Mouse (Mus musculus) midbrain, embryonic 13.5 days (tissue): ENCODE measurements around the gene Gm8879. TPM values are rescaled to one million over a fixed set of nuclear protein-coding genes. Genes with fewer than 3 reads are reported as not detected.
"Not testable (repeated sequence)": the region's sequence is repeated elsewhere in the genome, so short reads cannot be mapped to it uniquely, and the experiment has no call there.

Source experiments
- ATAC-seq: fragments of 200-750 bp; cut with Nextera tagmentation; 2 replicates; pipeline ENCODE4 v1.8.0; 2017; ENCODE audit warnings: mild to moderate bottlenecking, moderate TSS enrichment, moderate library complexity
- H3K27ac ChIP-seq: fragments of 300-500 bp; sonication (generic); 2 replicates; pipeline ENCODE4 v1.5.1; 2015; ENCODE audit warnings: inconsistent platforms, mild to moderate bottlenecking, moderate library complexity
- H3K27me3 ChIP-seq: fragments of 300-500 bp; sonication (generic); 2 replicates; pipeline ENCODE4 v1.6.1; 2015; ENCODE audit warnings: mild to moderate bottlenecking, inconsistent platforms
- H3K36me3 ChIP-seq: fragments of 300-500 bp; sonication (generic); 2 replicates; pipeline ENCODE4 v1.6.1; 2015; ENCODE audit warnings: mild to moderate bottlenecking, inconsistent platforms
- H3K4me1 ChIP-seq: fragments of 300-500 bp; sonication (generic); replicated peaks from 2 replicates; pipeline ENCODE4 v1.6.1; 2015; ENCODE audit warnings: inconsistent platforms
- H3K4me2 ChIP-seq: fragments of 300-500 bp; sonication (generic); replicated peaks from 2 replicates; pipeline ENCODE4 v1.6.1; 2015; ENCODE audit warnings: moderate library complexity, mild to moderate bottlenecking, inconsistent platforms
- H3K4me3 ChIP-seq: fragments of 300-500 bp; sonication (generic); replicated peaks from 2 replicates; pipeline ENCODE4 v1.5.1; 2015; ENCODE audit warnings: mild to moderate bottlenecking, inconsistent platforms
- H3K9ac ChIP-seq: fragments of 300-500 bp; sonication (generic); replicated peaks from 2 replicates; pipeline ENCODE4 v1.6.1; 2015; ENCODE audit warnings: mild to moderate bottlenecking, inconsistent platforms
- H3K9me3 ChIP-seq: fragments of 300-500 bp; sonication (generic); 2 replicates; pipeline ENCODE4 v1.6.1; 2016; ENCODE audit warnings: mild to moderate bottlenecking, inconsistent platforms
- WGBS: fragments of 180-500 bp; shearing (Covaris S2); methylation state at CpG from one replicate; pipeline ENCODE4 v1.1.7; 2015; 5-methylcytosine and 5-hydroxymethylcytosine counted together
- polyA plus RNA-seq: library from polyadenylated mRNA; unstranded; fragments of >200 nt; fragmentation: Nextera tagmentation; extraction: Ambion mirVana; gene quantifications from 2 replicates; pipeline ENCODE4 v1.2.1, GENCODE M21; 2015

The Gm8879 gene
- polyA plus RNA-seq, result not detected in 2 replicates

- not testable (repeated sequence) for H3K9me3 ChIP-seq, H3K4me1 ChIP-seq, H3K36me3 ChIP-seq, H3K9ac ChIP-seq, H3K4me3 ChIP-seq, H3K27ac ChIP-seq, ATAC-seq, H3K27me3 ChIP-seq, H3K4me2 ChIP-seq
- WGBS, result no CpG with 5 or more reads among the region's 3 CpGs
Observed at GRCm38 (mm10) chr5:11127334-11127733, at the start of gene Gm8879. Gene Gm8879, plus strand, starts transcription at chr5:11127634.

GRCm38 (mm10) chr5:11138031-11138430, 10.6 kb downstream of the Gm8879 start:
- not testable (repeated sequence) for H3K36me3 ChIP-seq, H3K9ac ChIP-seq, H3K4me3 ChIP-seq, H3K4me2 ChIP-seq, H3K27me3 ChIP-seq, H3K27ac ChIP-seq, H3K4me1 ChIP-seq, ATAC-seq, H3K9me3 ChIP-seq
- 93% methylated on average over 12 of the region's 12 CpGs for WGBS

Other genes starting within 250 kb of the Gm8879 start
- gene Gm8871, start 179.8 kb upstream of the Gm8879 start, polyA plus RNA-seq, result not detected in 2 replicates
- gene Gm8857, start 179.8 kb upstream of the Gm8879 start, polyA plus RNA-seq, result not detected in 2 replicates
- not detected in 2 replicates for gene Gm5861, start 55.4 kb downstream of the Gm8879 start, polyA plus RNA-seq
- not detected in 2 replicates for gene Gm8890, start 128.4 kb downstream of the Gm8879 start, polyA plus RNA-seq
- gene Speer1, start 213.9 kb downstream of the Gm8879 start, polyA plus RNA-seq, result not detected in 2 replicates